10 mouse cellular contexts compared by ENCODE assay signal in the genomic region with DNA sequence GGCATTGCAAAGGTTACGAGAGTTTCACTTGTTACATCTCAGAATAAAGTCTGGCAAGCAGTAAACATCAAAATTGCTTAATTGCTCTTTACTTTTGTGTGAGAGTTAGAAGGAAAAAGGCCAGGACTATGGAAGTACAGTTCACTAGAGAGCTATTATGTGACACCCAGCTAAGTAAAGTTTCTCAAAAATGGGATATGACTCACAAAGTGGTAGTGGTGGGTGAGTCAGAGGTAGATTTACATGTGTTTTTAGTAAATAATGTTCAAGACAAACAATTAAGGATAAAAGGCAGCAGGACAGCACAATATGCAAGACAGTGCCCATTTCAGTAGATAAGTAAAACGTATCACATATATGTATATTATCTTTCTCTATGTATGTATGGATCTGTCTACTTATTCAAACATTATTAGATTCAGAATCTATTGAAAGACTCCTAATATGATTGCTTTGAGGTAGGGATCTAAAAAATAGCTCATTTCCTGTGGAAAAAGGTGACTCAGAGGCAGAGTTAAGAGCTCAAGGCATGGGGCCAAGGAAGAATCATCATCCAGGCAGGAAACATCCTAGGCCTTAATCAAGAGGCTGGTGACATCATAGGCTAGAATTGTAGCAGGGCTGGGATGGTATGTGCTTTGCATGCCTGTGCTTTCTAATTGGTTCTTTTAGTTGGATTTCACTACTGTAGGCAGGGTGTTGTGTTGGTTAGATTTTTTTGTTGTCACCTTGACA.
DNase-seq lines count a peak whose midpoint lies in the region; ATAC-seq lines count a peak whose summit lies in the region.
"Had no signal": no experiment of that assay in that cellular context is flagged by ENCODE, and none has a peak within 500 bp of the region (broad histone marks: within the 10 kb centered on the region; RNA-seq: fewer than 3 reads in every experiment).

No protein-coding gene starts in this region.

- no peak overlapping the region for H3K4me2 ChIP-seq in kidney, embryonic 16.5 days (replicated peaks; ENCODE audit: low read depth, low read length)
- no peak overlapping the region for H3K4me2 ChIP-seq in forebrain, embryonic 14.5 days (ENCODE audit: low read length)
- no peak overlapping the region for H3K4me2 ChIP-seq in midbrain, embryonic 15.5 days
- H3K4me2 ChIP-seq: liver, embryonic 15.5 days had no signal

- H3K36me3 ChIP-seq in kidney, embryonic 16.5 days (ENCODE audit: insufficient read depth, low read length), result no peaks in the 10 kb centered on the region
- H3K36me3 ChIP-seq in forebrain, embryonic 14.5 days (ENCODE audit: control insufficient read depth, insufficient read depth, low read length), result no peaks in the 10 kb centered on the region
- H3K36me3 ChIP-seq in midbrain, embryonic 15.5 days (replicated peaks), result no peaks in the 10 kb centered on the region
- H3K36me3 ChIP-seq: forebrain, embryonic 10.5 days; liver, embryonic 15.5 days had no signal

- H3K4me3 ChIP-seq in kidney, embryonic 16.5 days (ENCODE audit: low read length), result no peak overlapping the region
- no peak overlapping the region for H3K4me3 ChIP-seq in forebrain, embryonic 14.5 days (ENCODE audit: low read depth, low read length)
- no peak overlapping the region for H3K4me3 ChIP-seq in midbrain, embryonic 15.5 days
- H3K4me3 ChIP-seq: forebrain, embryonic 10.5 days; liver, embryonic 15.5 days had no signal

- intact Hi-C loops in heart, postnatal 14 days (cut with DNase I), result loop anchor here (10.0 kb wide), 2 partner anchors 216 to 1556 kb away; no protein-coding TSS in a partner anchor

- WGBS in kidney, embryonic 16.5 days, result 91% methylated on average over 2 of the region's 2 CpGs
- 72% methylated on average over 2 of the region's 2 CpGs for WGBS in forebrain, embryonic 14.5 days
- 88% methylated on average over 2 of the region's 2 CpGs for WGBS in midbrain, embryonic 15.5 days

- H3K27me3 ChIP-seq in kidney, embryonic 16.5 days (ENCODE audit: insufficient read depth, low read length), result no peaks in the 10 kb centered on the region
- H3K27me3 ChIP-seq in forebrain, embryonic 14.5 days (replicated peaks; ENCODE audit: control insufficient read depth, insufficient read depth, low read length), result peaks cover 9% of the 10 kb centered on the region
- no peaks in the 10 kb centered on the region for H3K27me3 ChIP-seq in midbrain, embryonic 15.5 days (replicated peaks)
- H3K27me3 ChIP-seq: liver, embryonic 15.5 days had no signal

- H3K27ac ChIP-seq in kidney, embryonic 16.5 days (ENCODE audit: low read length), result no peak overlapping the region
- H3K27ac ChIP-seq in forebrain, embryonic 14.5 days (ENCODE audit: low read depth, low read length), result no peak overlapping the region
- H3K27ac ChIP-seq in midbrain, embryonic 15.5 days, result no peak overlapping the region
- H3K27ac ChIP-seq: forebrain, embryonic 10.5 days; liver, embryonic 15.5 days had no signal

- ATAC-seq in kidney, embryonic 16.5 days (ENCODE audit: low FRiP score, low TSS enrichment), result no peak
- ATAC-seq in forebrain, embryonic 14.5 days, result no peak
- no peak for ATAC-seq in midbrain, embryonic 15.5 days (replicated peaks)

- peak; percentile 39 for DNase-seq in kidney, postnatal 10 days
- DNase-seq in MN1 (ENCODE audit: low spot score), result peak; percentile 36
- DNase-seq in adrenal gland, postnatal 36 days, result peak; percentile 51
- DNase-seq in heart, postnatal 14 days, result peak; percentile 21 to 50
- no peak for DNase-seq in forebrain, embryonic 14.5 days (ENCODE audit: low spot score)
- DNase-seq in embryo, embryonic 10.5 days (ENCODE audit: low spot score), result no peak

- H3K9me3 ChIP-seq in kidney, embryonic 16.5 days (ENCODE audit: low read length), result no peaks in the 10 kb centered on the region
- H3K9me3 ChIP-seq in forebrain, embryonic 14.5 days (replicated peaks; ENCODE audit: control insufficient read depth, low read length), result no peaks in the 10 kb centered on the region
- no peaks in the 10 kb centered on the region for H3K9me3 ChIP-seq in midbrain, embryonic 15.5 days
- H3K9me3 ChIP-seq: forebrain, embryonic 10.5 days; liver, embryonic 15.5 days had no signal

- no peaks in the 10 kb centered on the region for H3K4me1 ChIP-seq in kidney, embryonic 16.5 days (ENCODE audit: insufficient read depth, low read length)
- no peaks in the 10 kb centered on the region for H3K4me1 ChIP-seq in forebrain, embryonic 14.5 days (ENCODE audit: control insufficient read depth, insufficient read depth, low read length)
- H3K4me1 ChIP-seq in midbrain, embryonic 15.5 days, result no peaks in the 10 kb centered on the region
- H3K4me1 ChIP-seq: forebrain, embryonic 10.5 days; liver, embryonic 15.5 days had no signal

- H3K9ac ChIP-seq in kidney, embryonic 16.5 days (replicated peaks; ENCODE audit: low read length), result no peak overlapping the region
- H3K9ac ChIP-seq in forebrain, embryonic 14.5 days (ENCODE audit: low read length), result no peak overlapping the region
- H3K9ac ChIP-seq in midbrain, embryonic 15.5 days, result no peak overlapping the region
- H3K9ac ChIP-seq: liver, embryonic 15.5 days had no signal

Comparison
In these comparisons a context has a peak if more than half of its experiments do, and no peak if none do; other contexts are left out.
1. DNase-seq: peak in kidney, postnatal 10 days (single experiment), MN1 (single experiment), adrenal gland, postnatal 36 days (2 of 2) and heart, postnatal 14 days (2 of 2); none in forebrain, embryonic 14.5 days (single experiment) and embryo, embryonic 10.5 days (single experiment).